Mouse (Mus musculus) intestine, postnatal 0 days (tissue): ENCODE data around the gene Supt6. TPM values are rescaled to one million over a fixed set of nuclear protein-coding genes. Genes with fewer than 3 reads are reported as not detected.
A peak's percentile ranks its signal among the peaks of the same experiment; 100 is the strongest.

Source experiments
- ATAC-seq: fragments of 200-750 bp; cut with Nextera tagmentation; 2 replicates; pipeline ENCODE4 v1.8.0; 2017; ENCODE audit warnings: mild to moderate bottlenecking, moderate TSS enrichment, moderate library complexity
- H3K27ac ChIP-seq: fragments of 300-500 bp; sonication (generic); 2 replicates; pipeline ENCODE4 v1.5.1; 2014; ENCODE audit warnings: mild to moderate bottlenecking, low read depth, low read length, moderate library complexity
- H3K27me3 ChIP-seq: fragments of 300-500 bp; sonication (generic); replicated peaks from 2 replicates; pipeline ENCODE4 v1.6.1; 2014; ENCODE audit warnings: low read length, mixed read lengths; ENCODE audit not compliant: control insufficient read depth, insufficient read depth
- H3K36me3 ChIP-seq: fragments of 300-500 bp; sonication (generic); 2 replicates; pipeline ENCODE4 v1.6.1; 2014; ENCODE audit warnings: mild to moderate bottlenecking, moderate library complexity; ENCODE audit not compliant: control insufficient read depth, insufficient read depth
- H3K4me1 ChIP-seq: fragments of 300-500 bp; sonication (generic); replicated peaks from 2 replicates; pipeline ENCODE4 v1.6.1; 2014; ENCODE audit warnings: antibody characterized with exemption, low read length, mixed read lengths; ENCODE audit not compliant: control insufficient read depth, insufficient read depth
- H3K4me2 ChIP-seq: fragments of 300-500 bp; sonication (generic); replicated peaks from 2 replicates; pipeline ENCODE4 v1.6.1; 2014; ENCODE audit warnings: low read depth, mild to moderate bottlenecking, moderate library complexity
- H3K4me3 ChIP-seq: fragments of 300-500 bp; sonication (generic); 2 replicates; pipeline ENCODE4 v1.5.1; 2014; ENCODE audit warnings: low read depth, low read length
- H3K9ac ChIP-seq: fragments of 300-500 bp; sonication (generic); 2 replicates; pipeline ENCODE4 v1.6.1; 2014; ENCODE audit warnings: mild to moderate bottlenecking, low read depth, low read length
- H3K9me3 ChIP-seq: fragments of 300-500 bp; sonication (generic); 2 replicates; pipeline ENCODE4 v1.6.1; 2016; ENCODE audit warnings: mixed run types; ENCODE audit not compliant: control insufficient read depth
- CTCF ChIP-seq: sonication (generic); IDR thresholded peaks from 2 replicates; pipeline ENCODE4 v1.5.1; 2016; ENCODE audit warnings: low read depth, mild to moderate bottlenecking, control low read depth, antibody characterized with exemption, moderate library complexity
- WGBS: fragments of 180-500 bp; shearing (Covaris S2); extraction: QIAGEN DNeasy Blood & Tissue Kit; methylation state at CpG from one replicate; pipeline ENCODE4 v1.1.7; 2014; 5-methylcytosine and 5-hydroxymethylcytosine counted together
- polyA plus RNA-seq: library from polyadenylated mRNA; unstranded; fragments of >200 nt; fragmentation: Nextera tagmentation; extraction: Ambion mirVana; gene quantifications from 2 replicates; pipeline ENCODE4 v1.2.1, GENCODE M21; 2015

Gene Supt6
- polyA plus RNA-seq, 1 experiment from 2014 or later, result 8.8 TPM

- H3K27me3 ChIP-seq, result no peaks in the 10 kb centered on the region
- TF ChIP-seq CTCF, result no peak
- peak overlapping the region; percentile 82 for H3K4me2 ChIP-seq
- H3K27ac ChIP-seq, result no peak overlapping the region
- no peak for ATAC-seq
- H3K9ac ChIP-seq, result no peak overlapping the region
- no peaks in the 10 kb centered on the region for H3K9me3 ChIP-seq
- peaks cover 22% of the 10 kb centered on the region for H3K36me3 ChIP-seq
- 80% methylated on average over 2 of the region's 2 CpGs for WGBS
- no peaks in the 10 kb centered on the region for H3K4me1 ChIP-seq
- H3K4me3 ChIP-seq, result peak overlapping the region; percentile 96; the same call in 1 of the 2 replicates
Measured at GRCm38 (mm10) chr11:78260489-78261258, 14.9 kb upstream of the Supt6 start.

GRCm38 (mm10) chr11:78256618-78257017, 10.8 kb upstream of the Supt6 start:
- H3K9ac ChIP-seq, result no peak overlapping the region
- no peak overlapping the region for H3K27ac ChIP-seq
- TF ChIP-seq CTCF, result peak; percentile 67
- no peak overlapping the region for H3K4me2 ChIP-seq
- H3K9me3 ChIP-seq, result no peaks in the 10 kb centered on the region
- no peaks in the 10 kb centered on the region for H3K27me3 ChIP-seq
- no peak overlapping the region for H3K4me3 ChIP-seq
- WGBS, result 100% methylated on average over 1 of the region's 1 CpGs
- H3K36me3 ChIP-seq, result peaks cover 16% of the 10 kb centered on the region; the same call in 1 of the 2 replicates
- H3K4me1 ChIP-seq, result no peaks in the 10 kb centered on the region
- no peak for ATAC-seq

- no peak overlapping the region for H3K9ac ChIP-seq
- peaks cover 5% of the 10 kb centered on the region for H3K4me1 ChIP-seq
- no peak overlapping the region for H3K4me3 ChIP-seq
- TF ChIP-seq CTCF, result no peak
- no peak overlapping the region for H3K4me2 ChIP-seq
- peaks cover 21% of the 10 kb centered on the region; the same call in 1 of the 2 replicates for H3K36me3 ChIP-seq
- no peaks in the 10 kb centered on the region for H3K27me3 ChIP-seq
- WGBS, result 64% methylated on average over 4 of the region's 4 CpGs
- H3K9me3 ChIP-seq, result no peaks in the 10 kb centered on the region
- no peak for ATAC-seq
- no peak overlapping the region for H3K27ac ChIP-seq
Measured at GRCm38 (mm10) chr11:78247727-78248140, 1.9 kb upstream of the Supt6 start.

- no peak overlapping the region for H3K27ac ChIP-seq
- 0 out of 2 replicates have a peak overlapping the region, but pooled peaks have one; percentile 1 for H3K9ac ChIP-seq
- H3K4me1 ChIP-seq, result peaks cover 5% of the 10 kb centered on the region
- H3K36me3 ChIP-seq, result peaks cover 17% of the 10 kb centered on the region; the same call in 1 of the 2 replicates
- no peak for TF ChIP-seq CTCF
- ATAC-seq, result 0 out of 2 replicates have a peak, but pooled peaks have one; percentile 17
- peak overlapping the region; percentile 72 for H3K4me2 ChIP-seq
- no peaks in the 10 kb centered on the region for H3K9me3 ChIP-seq
- WGBS, result 24% methylated on average over 3 of the region's 3 CpGs
- H3K4me3 ChIP-seq, result peak overlapping the region; percentile 72; the same call in 1 of the 2 replicates
- H3K27me3 ChIP-seq, result no peaks in the 10 kb centered on the region
Measured at GRCm38 (mm10) chr11:78247012-78247348, 1.2 kb upstream of the Supt6 start.

- peaks cover 5% of the 10 kb centered on the region for H3K4me1 ChIP-seq
- peaks cover 14% of the 10 kb centered on the region; the same call in 1 of the 2 replicates for H3K36me3 ChIP-seq
- H3K9ac ChIP-seq, result peak overlapping the region; percentile 82; the same call in 1 of the 2 replicates
- 21% methylated on average over 7 of the region's 7 CpGs for WGBS
- peak overlapping the region; percentile 72 for H3K4me2 ChIP-seq
- no peaks in the 10 kb centered on the region for H3K27me3 ChIP-seq
- H3K27ac ChIP-seq, result peak overlapping the region; percentile 93
- no peak for TF ChIP-seq CTCF
- no peaks in the 10 kb centered on the region for H3K9me3 ChIP-seq
- no peak for ATAC-seq
- peak overlapping the region; percentile 72 for H3K4me3 ChIP-seq
Measured at GRCm38 (mm10) chr11:78246318-78247011, 678 bp upstream of the Supt6 start.

- Histone ChIP-seq H3K4me1 (peaks cover 5% of the 10 kb centered on the region), H3K4me2 (peak overlapping the region; percentile 72), H3K4me3 (peak overlapping the region; percentile 72), H3K9me3 (no peaks in the 10 kb centered on the region), H3K36me3 (peaks cover 16% of the 10 kb centered on the region), H3K27ac (peak overlapping the region; percentile 93), H3K27me3 (no peaks in the 10 kb centered on the region), H3K9ac (peak overlapping the region; percentile 82)
- peak; percentile 5 for ATAC-seq
- TF ChIP-seq CTCF, result no peak
- WGBS, result under 1% methylated on average over 19 of the region's 19 CpGs
Measured at GRCm38 (mm10) chr11:78245261-78245626, 543 bp downstream of the Supt6 start.
